Mouse (Mus musculus) ES-E14 (cell line): Measurements from ENCODE around the gene Tbcb.
"Not testable (repeated sequence)": the region's sequence is repeated elsewhere in the genome, so short reads cannot be mapped to it uniquely, and the experiment has no call there.

Experiments
- CHD2 ChIP-seq: IDR thresholded peaks from 2 replicates; pipeline ENCODE4 v1.6.1; 2014; ENCODE audit warnings: mild to moderate bottlenecking, low read depth, low read length, inconsistent platforms
- ZC3H11A ChIP-seq: IDR thresholded peaks from 2 replicates; pipeline ENCODE4 v1.6.1; 2012; ENCODE audit warnings: low read depth, mild to moderate bottlenecking, inconsistent platforms, low read length, borderline replicate concordance

DNA sequence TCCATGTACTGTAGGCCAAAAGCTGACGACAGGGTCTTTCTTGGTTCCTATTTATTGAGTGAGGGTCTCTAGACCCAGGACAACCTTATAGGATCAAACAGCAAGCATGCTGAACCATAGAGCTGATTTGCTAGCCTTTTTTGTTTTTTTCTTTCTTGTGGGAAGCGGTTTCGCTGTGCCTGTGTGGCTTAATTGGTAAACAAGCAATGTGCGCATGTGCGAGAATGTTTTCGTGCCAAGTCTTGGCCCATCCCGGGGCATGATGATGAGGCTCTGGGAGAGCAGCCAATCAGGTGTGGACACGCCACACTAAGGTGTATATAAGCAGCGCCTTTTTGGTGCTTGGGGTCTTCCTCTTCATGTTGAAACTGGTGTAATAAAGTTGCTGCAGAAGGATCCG, 50.1 kb downstream of the Tbcb start:
- TF ChIP-seq ZC3H11A, CHD2: not testable (repeated sequence)
